Comparison of ENCODE assay signal across 21 mouse cellular contexts in the genomic region with DNA sequence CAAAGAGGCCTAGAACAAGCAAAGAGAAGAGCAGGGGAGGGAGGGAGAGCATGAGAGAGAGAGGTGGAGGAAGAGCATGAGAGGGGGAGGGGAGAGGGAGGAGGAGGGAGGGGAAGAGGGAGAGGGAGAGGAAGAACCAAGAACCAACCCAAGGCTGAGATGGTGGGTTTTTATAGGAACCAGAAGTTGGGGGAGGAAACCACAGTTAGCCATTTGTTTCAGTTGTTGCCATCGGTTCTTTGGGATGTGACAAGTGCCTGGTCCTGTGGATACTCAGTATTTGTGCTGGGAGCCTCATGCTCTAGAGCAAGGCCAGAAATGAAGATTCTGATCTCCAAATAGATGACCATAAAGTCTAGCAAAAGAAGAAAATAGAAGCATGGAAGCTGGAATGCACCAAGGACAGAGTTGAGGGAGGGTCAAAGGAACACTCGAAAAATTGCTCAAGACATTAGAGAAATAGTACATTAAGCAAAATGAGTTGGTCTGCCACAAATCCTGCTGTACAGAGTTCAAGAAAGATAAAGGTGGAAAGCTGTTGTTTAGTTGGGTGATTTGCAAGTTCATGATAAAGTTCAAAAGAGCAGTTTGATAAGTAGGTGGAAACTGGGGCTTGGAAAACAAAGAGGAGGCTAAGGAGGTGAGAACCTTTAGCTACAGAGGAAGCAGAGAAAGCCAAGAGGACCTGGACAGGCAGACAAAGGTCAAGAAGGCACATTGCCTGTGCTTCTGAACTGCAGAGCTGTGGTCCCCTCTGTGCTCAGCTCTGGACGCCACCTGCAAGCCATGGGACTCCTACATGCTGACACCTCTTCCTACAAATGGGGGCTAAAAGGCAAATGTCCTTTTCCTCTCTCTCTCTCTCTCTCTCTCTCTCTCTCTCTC. TPM values are rescaled to one million over a fixed set of nuclear protein-coding genes. Genes with fewer than 3 reads are reported as not detected.
DNase-seq lines count a peak whose midpoint lies in the region; ATAC-seq and TF ChIP-seq lines count a peak whose summit lies in the region.
"Had no signal": no experiment of that assay in that cellular context is flagged by ENCODE, and none has a peak within 500 bp of the region (broad histone marks: within the 10 kb centered on the region; RNA-seq: fewer than 3 reads in every experiment).

No protein-coding gene starts in this region.

- no peak overlapping the region for H3K27ac ChIP-seq in liver, adult 2 months (replicated peaks; ENCODE audit: insufficient read depth, low read depth, low read length)
- no peak overlapping the region; the same call in 1 of the 2 replicates for H3K27ac ChIP-seq in intestine, embryonic 16.5 days (ENCODE audit: low read length)
- H3K27ac ChIP-seq: embryonic facial prominence, embryonic 13.5 days; forebrain, embryonic 12.5 days; hindbrain, embryonic 15.5 days had no signal

- no peaks in the 10 kb centered on the region for H3K36me3 ChIP-seq in liver, adult 2 months (ENCODE audit: control insufficient read depth, insufficient read depth, low read length)
- no peaks in the 10 kb centered on the region for H3K36me3 ChIP-seq in intestine, embryonic 16.5 days (ENCODE audit: control insufficient read depth, insufficient read depth, low read length)
- H3K36me3 ChIP-seq: embryonic facial prominence, embryonic 13.5 days; forebrain, embryonic 12.5 days; G1E; hindbrain, embryonic 15.5 days had no signal

- H3K9me3 ChIP-seq in intestine, embryonic 16.5 days (ENCODE audit: control insufficient read depth, low read length) = no peaks in the 10 kb centered on the region
- H3K9me3 ChIP-seq: embryonic facial prominence, embryonic 13.5 days; forebrain, embryonic 12.5 days; G1E; hindbrain, embryonic 15.5 days had no signal

- no peak overlapping the region for H3K4me3 ChIP-seq in liver, adult 2 months (ENCODE audit: insufficient read depth, low read depth, low read length)
- no peak overlapping the region for H3K4me3 ChIP-seq in intestine, embryonic 16.5 days (ENCODE audit: low read length)
- H3K4me3 ChIP-seq: embryonic facial prominence, embryonic 13.5 days; forebrain, embryonic 12.5 days; hindbrain, embryonic 15.5 days had no signal

- H3K4me1 ChIP-seq in liver, adult 2 months (ENCODE audit: control insufficient read depth, insufficient read depth, low read length) = no peaks in the 10 kb centered on the region
- H3K4me1 ChIP-seq in intestine, embryonic 16.5 days (ENCODE audit: control insufficient read depth, insufficient read depth, low read length) = no peaks in the 10 kb centered on the region
- H3K4me1 ChIP-seq: embryonic facial prominence, embryonic 13.5 days; forebrain, embryonic 12.5 days; hindbrain, embryonic 15.5 days had no signal

- TF ChIP-seq CTCF in liver, adult 2 months (IDR thresholded peaks at IDR 0.05; ENCODE audit: low read depth, low read length) = no peak

- H3K9ac ChIP-seq in liver, adult 2 months (ENCODE audit: low read depth, low read length) = no peak overlapping the region
- H3K9ac ChIP-seq in intestine, embryonic 16.5 days (ENCODE audit: low read depth, low read length) = no peak overlapping the region
- H3K9ac ChIP-seq: embryonic facial prominence, embryonic 13.5 days; forebrain, embryonic 12.5 days; hindbrain, embryonic 15.5 days had no signal

- H3K27me3 ChIP-seq in liver, adult 2 months (ENCODE audit: control insufficient read depth, insufficient read depth, low read length) = no peaks in the 10 kb centered on the region
- no peaks in the 10 kb centered on the region for H3K27me3 ChIP-seq in intestine, embryonic 16.5 days (replicated peaks; ENCODE audit: control insufficient read depth, insufficient read depth, low read length)
- H3K27me3 ChIP-seq: embryonic facial prominence, embryonic 13.5 days; forebrain, embryonic 12.5 days; hindbrain, embryonic 15.5 days had no signal

- no peak overlapping the region for H3K4me2 ChIP-seq in intestine, embryonic 16.5 days (ENCODE audit: low read depth, low read length)
- H3K4me2 ChIP-seq: embryonic facial prominence, embryonic 13.5 days; forebrain, embryonic 12.5 days; hindbrain, embryonic 15.5 days had no signal

- H3K79me2 ChIP-seq in liver, adult 2 months (ENCODE audit: control insufficient read depth, insufficient read depth, low read length) = no peaks in the 10 kb centered on the region

- no peak for TF ChIP-seq POLR2A in liver, adult 2 months (IDR thresholded peaks at IDR 0.05; ENCODE audit: extremely low read depth, insufficient read depth, low read length)

- DNase-seq in liver, adult 2 months (ENCODE audit: extremely low read depth, low read depth, low spot score) = peak; percentile 4
- no peak for DNase-seq in liver
- no peak for DNase-seq in left cerebral cortex, adult 9 months (ENCODE audit: low spot score in 2 of 2)
- DNase-seq in thymus, postnatal 4 days = no peak
- DNase-seq: adrenal gland, postnatal 10 days; B cell, adult 2 months; cerebellum, adult 11 months; cerebellum, adult 9-10 months; cerebellum, postnatal 25 days; gastrocnemius, postnatal 10 days had no signal

- 66% methylated on average over 3 of the region's 3 CpGs for WGBS in liver, adult 2 months
- WGBS in intestine, embryonic 16.5 days = 61% methylated on average over 3 of the region's 3 CpGs

- peak; percentile 53 for ATAC-seq in common myeloid progenitor, adult 5-6 weeks (replicated peaks; ENCODE audit: low read depth, poor library complexity, severe bottlenecking)
- peak; percentile 79 for ATAC-seq in intestine, embryonic 16.5 days
- ATAC-seq: forebrain, embryonic 16.5 days had no signal

RNA-seq across cellular contexts. Expression of gene Selp, which starts 5.1 kb away (rescaled TPM):
- 0.65 and 1.1 TPM in 2 replicates for total RNA-seq in liver, adult 2 months (2014; rRNA removed)
- polyA plus RNA-seq in liver, adult 2 months (2012; rRNA removed) = 0.40 and 1.1 TPM in 2 replicates
- 5.2 and 5.9 TPM in 2 replicates for total RNA-seq in common myeloid progenitor, adult 5-6 weeks (2017)
- 0.10 and 0.13 TPM in 2 replicates for polyA plus RNA-seq in intestine, embryonic 16.5 days (2015; fragmentation: Nextera tagmentation; extraction: Ambion mirVana)
- polyA plus RNA-seq: brain, embryonic 14.5 days; embryonic facial prominence, embryonic 13.5 days; forebrain, embryonic 12.5 days; forebrain, embryonic 16.5 days; frontal cortex, adult 2 months; G1E; hindbrain, embryonic 15.5 days had no signal

RNA-seq across cellular contexts. Expression of gene F5, which starts 31.5 kb away (rescaled TPM):
- 157 and 197 TPM in 2 replicates for total RNA-seq in liver, adult 2 months (2014; rRNA removed)
- polyA plus RNA-seq in liver, adult 2 months (2012; rRNA removed) = 77.7 and 79.8 TPM in 2 replicates
- 1.6 and 2.1 TPM in 2 replicates for total RNA-seq in common myeloid progenitor, adult 5-6 weeks (2017)
- polyA plus RNA-seq in intestine, embryonic 16.5 days (2015; fragmentation: Nextera tagmentation; extraction: Ambion mirVana) = 0.32 and 0.36 TPM in 2 replicates

RNA-seq across cellular contexts. Expression of gene Sell, which starts 58.4 kb away (rescaled TPM):
- total RNA-seq in liver, adult 2 months (2014; rRNA removed) = 1.0 and 1.1 TPM in 2 replicates
- 0.36 and 0.78 TPM in 2 replicates for polyA plus RNA-seq in liver, adult 2 months (2012; rRNA removed)
- total RNA-seq in common myeloid progenitor, adult 5-6 weeks (2017) = 275 and 283 TPM in 2 replicates
- polyA plus RNA-seq in intestine, embryonic 16.5 days (2015; fragmentation: Nextera tagmentation; extraction: Ambion mirVana) = 0.93 and 1.2 TPM in 2 replicates
- polyA plus RNA-seq: forebrain, embryonic 12.5 days; G1E; heart, embryonic 14.5 days; hindbrain, embryonic 11.5 days had no signal

Comparison
In these comparisons a context has a peak if more than half of its experiments do, and no peak if none do; other contexts are left out.
1. RNA of gene F5, which starts 31.5 kb away (total RNA-seq): 157 to 197 TPM in liver, adult 2 months; 1.6 to 2.1 TPM in common myeloid progenitor, adult 5-6 weeks; every median in the first group is over 10 times any median in the second.
2. RNA of gene Sell, which starts 58.4 kb away (total RNA-seq): 275 to 283 TPM in common myeloid progenitor, adult 5-6 weeks; 1.0 to 1.1 TPM in liver, adult 2 months; every median in the first group is over 100 times any median in the second.